Mouse (Mus musculus): Measurements from ENCODE around the gene Golga1.

DNA sequence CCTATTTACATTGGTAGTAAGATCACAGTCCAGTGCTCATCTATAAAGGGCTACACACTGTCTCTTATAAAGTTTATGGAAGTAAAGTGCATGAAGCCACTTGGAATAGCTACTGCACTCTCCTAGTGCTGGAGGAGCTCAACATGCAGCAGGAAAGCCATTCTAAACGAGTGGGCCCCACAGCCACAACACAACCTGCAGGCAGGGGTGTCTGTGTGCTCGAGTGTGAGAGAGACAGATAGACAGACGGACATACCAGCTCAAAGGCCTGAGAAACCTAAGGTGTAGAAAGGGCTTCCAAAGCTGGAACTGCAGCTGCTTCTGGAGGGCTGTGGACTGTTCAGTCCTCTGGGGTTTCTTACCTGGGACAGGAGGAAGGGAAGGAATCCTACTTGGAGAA is 48.8 kb downstream of the Golga1 start:
- TF ChIP-seq MAFK (IDR thresholded peaks at IDR 0.05; ENCODE audit: insufficient read depth, low read depth, low read length) = no peak
- no peak for TF ChIP-seq CHD2 (IDR thresholded peaks at IDR 0.05; ENCODE audit: low read depth, low read length)
- no peak for TF ChIP-seq ZC3H11A (IDR thresholded peaks at IDR 0.05; ENCODE audit: borderline replicate concordance, low read depth, low read length)
- no peak for TF ChIP-seq HCFC1 (IDR thresholded peaks at IDR 0.05; ENCODE audit: borderline replicate concordance, insufficient read depth, low read length)
- no peak for TF ChIP-seq ZNF384 (IDR thresholded peaks at IDR 0.05; ENCODE audit: low read depth, low read length)
